Mouse (Mus musculus) neural tube, embryonic 14.5 days (tissue): Measurements from ENCODE around the gene Irf8. TPM values are rescaled to one million over a fixed set of nuclear protein-coding genes. Genes with fewer than 3 reads are reported as not detected.
"Not testable (repeated sequence)": the region's sequence is repeated elsewhere in the genome, so short reads cannot be mapped to it uniquely, and the experiment has no call there.

ENCODE experiments used
- ATAC-seq: fragments of 200-750 bp; cut with Nextera tagmentation; 2 replicates; pipeline ENCODE4 v1.8.0; 2017; ENCODE audit warnings: low read depth, mild to moderate bottlenecking, moderate TSS enrichment, moderate library complexity
- H3K27ac ChIP-seq: fragments of 300-500 bp; sonication (generic); 2 replicates; pipeline ENCODE4 v1.5.1; 2014; ENCODE audit warnings: low read depth, mild to moderate bottlenecking, control low read depth, low read length, moderate library complexity, mixed read lengths
- H3K27me3 ChIP-seq: fragments of 300-500 bp; sonication (generic); 2 replicates; pipeline ENCODE4 v1.6.1; 2014; ENCODE audit warnings: low read length; ENCODE audit not compliant: control insufficient read depth, insufficient read depth
- H3K36me3 ChIP-seq: fragments of 300-500 bp; sonication (generic); 2 replicates; pipeline ENCODE4 v1.6.1; 2014; ENCODE audit warnings: low read length, mixed read lengths; ENCODE audit not compliant: control insufficient read depth, insufficient read depth
- H3K4me1 ChIP-seq: fragments of 300-500 bp; sonication (generic); 2 replicates; pipeline ENCODE4 v1.6.1; 2014; ENCODE audit warnings: low read length; ENCODE audit not compliant: control insufficient read depth, insufficient read depth
- H3K4me2 ChIP-seq: fragments of 300-500 bp; sonication (generic); 2 replicates; pipeline ENCODE4 v1.6.1; 2014; ENCODE audit warnings: mild to moderate bottlenecking, low read depth, low read length, control low read depth
- H3K4me3 ChIP-seq: fragments of 300-500 bp; sonication (generic); 2 replicates; pipeline ENCODE4 v1.5.1; 2014; ENCODE audit warnings: low read depth, low read length, control low read depth, mixed read lengths
- H3K9ac ChIP-seq: fragments of 300-500 bp; sonication (generic); replicated peaks from 2 replicates; pipeline ENCODE4 v1.6.1; 2014; ENCODE audit warnings: low read depth, mild to moderate bottlenecking, control low read depth, low read length, mixed read lengths
- H3K9me3 ChIP-seq: fragments of 300-500 bp; sonication (generic); 2 replicates; pipeline ENCODE4 v1.6.1; 2016; ENCODE audit warnings: low read length; ENCODE audit not compliant: control insufficient read depth
- WGBS: fragments of 180-500 bp; shearing (Covaris S2); extraction: QIAGEN DNeasy Blood & Tissue Kit; methylation state at CpG from one replicate; pipeline ENCODE4 v1.1.7; 2014; 5-methylcytosine and 5-hydroxymethylcytosine counted together
- polyA plus RNA-seq: library from polyadenylated mRNA; unstranded; fragments of >200 nt; fragmentation: Nextera tagmentation; extraction: Ambion mirVana; gene quantifications from 2 replicates; pipeline ENCODE4 v1.2.1, GENCODE M21; 2014

Irf8 gene
- polyA plus RNA-seq, 1 experiment from 2014 or later, result 1.5 TPM

- Histone ChIP-seq H3K4me2 (no peak overlapping the region), H3K4me1 (no peaks in the 10 kb centered on the region), H3K9me3 (no peaks in the 10 kb centered on the region), H3K4me3 (no peak overlapping the region), H3K27ac (no peak overlapping the region), H3K9ac (no peak overlapping the region), H3K27me3 (no peaks in the 10 kb centered on the region), H3K36me3 (no peaks in the 10 kb centered on the region)
- no peak for ATAC-seq
- 83% methylated on average over 10 of the region's 10 CpGs for WGBS
Observed at GRCm38 (mm10) chr8:120709176-120709575, 27.0 kb upstream of the Irf8 start.

- Histone ChIP-seq H3K4me2 (no peak overlapping the region), H3K36me3 (no peaks in the 10 kb centered on the region), H3K4me3 (no peak overlapping the region), H3K27me3 (no peaks in the 10 kb centered on the region), H3K27ac (no peak overlapping the region), H3K9me3 (no peaks in the 10 kb centered on the region), H3K9ac (no peak overlapping the region), H3K4me1 (no peaks in the 10 kb centered on the region)
- WGBS, result 87% methylated on average over 6 of the region's 6 CpGs
- ATAC-seq, result no peak
Observed at GRCm38 (mm10) chr8:120715200-120715599, 21.0 kb upstream of the Irf8 start.

- H3K9me3 ChIP-seq, result no peaks in the 10 kb centered on the region
- H3K36me3 ChIP-seq, result no peaks in the 10 kb centered on the region
- ATAC-seq, result no peak
- H3K9ac ChIP-seq, result no peak overlapping the region
- no peak overlapping the region for H3K4me3 ChIP-seq
- 82% methylated on average over 15 of the region's 15 CpGs for WGBS
- H3K4me1 ChIP-seq, result no peaks in the 10 kb centered on the region
- no peaks in the 10 kb centered on the region for H3K27me3 ChIP-seq
- no peak overlapping the region for H3K4me2 ChIP-seq
- H3K27ac ChIP-seq, result no peak overlapping the region
Observed at GRCm38 (mm10) chr8:120715996-120716680, 20.0 kb upstream of the Irf8 start.

- Histone ChIP-seq H3K9ac (no peak overlapping the region), H3K4me3 (no peak overlapping the region), H3K4me1 (no peaks in the 10 kb centered on the region), H3K27me3 (no peaks in the 10 kb centered on the region), H3K9me3 (no peaks in the 10 kb centered on the region), H3K27ac (no peak overlapping the region), H3K36me3 (no peaks in the 10 kb centered on the region), H3K4me2 (no peak overlapping the region)
- WGBS, result 72% methylated on average over 19 of the region's 19 CpGs
- ATAC-seq, result no peak
Observed at GRCm38 (mm10) chr8:120719586-120720236, 16.4 kb upstream of the Irf8 start.

- WGBS, result 76% methylated on average over 6 of the region's 6 CpGs
- Histone ChIP-seq H3K27me3 (no peaks in the 10 kb centered on the region), H3K9me3 (no peaks in the 10 kb centered on the region), H3K4me1 (no peaks in the 10 kb centered on the region), H3K9ac (no peak overlapping the region), H3K4me3 (no peak overlapping the region), H3K36me3 (no peaks in the 10 kb centered on the region), H3K4me2 (no peak overlapping the region), H3K27ac (no peak overlapping the region)
- ATAC-seq, result no peak
Observed at GRCm38 (mm10) chr8:120723025-120723424, 13.1 kb upstream of the Irf8 start.

- not testable (repeated sequence) for H3K9me3 ChIP-seq, H3K27me3 ChIP-seq, H3K4me1 ChIP-seq, H3K4me3 ChIP-seq, H3K4me2 ChIP-seq, H3K27ac ChIP-seq, ATAC-seq, H3K36me3 ChIP-seq, H3K9ac ChIP-seq
- WGBS, result 93% methylated on average over 2 of the region's 4 CpGs
Observed at GRCm38 (mm10) chr8:120724096-120724495, 12.1 kb upstream of the Irf8 start.

GRCm38 (mm10) chr8:120724816-120725575 is 11.2 kb upstream of the Irf8 start:
- H3K4me2 ChIP-seq, result no peak overlapping the region
- H3K36me3 ChIP-seq, result no peaks in the 10 kb centered on the region
- no peaks in the 10 kb centered on the region for H3K9me3 ChIP-seq
- WGBS, result 88% methylated on average over 17 of the region's 17 CpGs
- H3K27ac ChIP-seq, result no peak overlapping the region
- no peak for ATAC-seq
- no peaks in the 10 kb centered on the region for H3K4me1 ChIP-seq
- no peak overlapping the region for H3K9ac ChIP-seq
- H3K4me3 ChIP-seq, result no peak overlapping the region
- no peaks in the 10 kb centered on the region for H3K27me3 ChIP-seq

- no peak overlapping the region for H3K27ac ChIP-seq
- no peak for ATAC-seq
- no peak overlapping the region for H3K9ac ChIP-seq
- no peaks in the 10 kb centered on the region for H3K4me1 ChIP-seq
- WGBS, result 80% methylated on average over 5 of the region's 5 CpGs
- no peaks in the 10 kb centered on the region for H3K27me3 ChIP-seq
- no peak overlapping the region for H3K4me2 ChIP-seq
- no peaks in the 10 kb centered on the region for H3K9me3 ChIP-seq
- no peak overlapping the region for H3K4me3 ChIP-seq
- H3K36me3 ChIP-seq, result no peaks in the 10 kb centered on the region
Observed at GRCm38 (mm10) chr8:120725576-120725950, 10.6 kb upstream of the Irf8 start.

GRCm38 (mm10) chr8:120726051-120726450 is 10.1 kb upstream of the Irf8 start:
- no peaks in the 10 kb centered on the region for H3K9me3 ChIP-seq
- no peaks in the 10 kb centered on the region for H3K4me1 ChIP-seq
- ATAC-seq, result no peak
- H3K9ac ChIP-seq, result no peak overlapping the region
- no peak overlapping the region for H3K4me2 ChIP-seq
- no peaks in the 10 kb centered on the region for H3K27me3 ChIP-seq
- 84% methylated on average over 5 of the region's 5 CpGs for WGBS
- H3K36me3 ChIP-seq, result no peaks in the 10 kb centered on the region
- no peak overlapping the region for H3K4me3 ChIP-seq
- H3K27ac ChIP-seq, result no peak overlapping the region
